Mouse (Mus musculus) lung, adult 2 months (tissue): Measurements from ENCODE around the gene Ccnk. TPM values are rescaled to one million over a fixed set of nuclear protein-coding genes. Genes with fewer than 3 reads are reported as not detected.
A peak's percentile ranks its signal among the peaks of the same experiment; 100 is the strongest.

Experiments
- DNase-seq: peaks from one replicate; pipeline ENCODE4 v3.0.0; 2022
- H3K4me1 ChIP-seq: fragments of 200-500 bp; 2 replicates; pipeline ENCODE4 v1.6.1; 2011; ENCODE audit warnings: low read length; ENCODE audit not compliant: control insufficient read depth, insufficient read depth
- H3K4me3 ChIP-seq: fragments of 200-500 bp; replicated peaks from 2 replicates; pipeline ENCODE3; 2011; ENCODE audit warnings: low read depth, mild to moderate bottlenecking, control low read depth, low read length; ENCODE audit errors: extremely low read depth
- CTCF ChIP-seq: fragments of 200-500 bp; IDR thresholded peaks from 2 replicates; pipeline ENCODE4 v1.5.1; 2011; ENCODE audit warnings: mild to moderate bottlenecking, low read length, control low read depth; ENCODE audit not compliant: insufficient read depth
- POLR2A ChIP-seq: fragments of 200-500 bp; IDR thresholded peaks from 2 replicates; pipeline ENCODE4 v1.6.1; 2011; ENCODE audit warnings: low read depth, mild to moderate bottlenecking, control low read depth, low read length, borderline replicate concordance; ENCODE audit errors: extremely low read depth
- WGBS: fragments of 180-500 bp; shearing (Covaris S2); methylation state at CpG from one replicate; pipeline ENCODE4 v1.1.7; 2018; 5-methylcytosine and 5-hydroxymethylcytosine counted together
- polyA plus RNA-seq: library from polyadenylated mRNA; depleted of rRNA; stranded (reverse); fragments of >200 nt; gene quantifications from 2 replicates; pipeline ENCODE4 v1.2.3, GENCODE M21; 2012

Ccnk gene
- polyA plus RNA-seq, 1 experiment: 15.8 TPM

- no peak overlapping the region for H3K4me3 ChIP-seq
- DNase-seq: no peak
- H3K4me1 ChIP-seq: peaks cover 31% of the 10 kb centered on the region
- TF ChIP-seq POLR2A: no peak
- 53% methylated on average over 21 of the region's 21 CpGs for WGBS
Measured at GRCm38 (mm10) chr12:108240953-108241588, 61.7 kb downstream of the Ccnk start.

DNA sequence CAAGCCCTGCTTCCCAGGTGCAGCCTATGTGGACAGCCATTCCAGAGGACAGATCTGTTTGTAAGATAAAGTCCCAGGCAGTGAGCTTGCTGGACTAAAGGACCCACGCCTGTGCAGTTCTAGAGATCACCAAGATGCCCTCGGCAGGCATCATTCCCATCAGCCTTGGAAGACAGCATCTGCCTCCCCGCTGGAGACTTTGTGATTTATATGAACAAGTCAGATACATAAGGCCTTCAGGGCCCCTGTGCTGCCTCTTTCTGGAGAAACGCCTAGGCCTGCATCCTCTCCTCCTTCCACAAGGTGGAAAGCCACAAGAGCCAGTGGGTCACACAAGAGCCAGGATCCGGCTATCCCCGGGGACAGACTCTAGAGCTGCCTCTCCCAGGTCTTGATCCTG, 62.2 kb downstream of the Ccnk start:
- TF ChIP-seq CTCF (no peak), POLR2A (no peak)
- Histone ChIP-seq H3K4me1 (peaks cover 27% of the 10 kb centered on the region), H3K4me3 (no peak overlapping the region)
- WGBS: 75% methylated on average over 6 of the region's 6 CpGs
- DNase-seq: no peak

DNA sequence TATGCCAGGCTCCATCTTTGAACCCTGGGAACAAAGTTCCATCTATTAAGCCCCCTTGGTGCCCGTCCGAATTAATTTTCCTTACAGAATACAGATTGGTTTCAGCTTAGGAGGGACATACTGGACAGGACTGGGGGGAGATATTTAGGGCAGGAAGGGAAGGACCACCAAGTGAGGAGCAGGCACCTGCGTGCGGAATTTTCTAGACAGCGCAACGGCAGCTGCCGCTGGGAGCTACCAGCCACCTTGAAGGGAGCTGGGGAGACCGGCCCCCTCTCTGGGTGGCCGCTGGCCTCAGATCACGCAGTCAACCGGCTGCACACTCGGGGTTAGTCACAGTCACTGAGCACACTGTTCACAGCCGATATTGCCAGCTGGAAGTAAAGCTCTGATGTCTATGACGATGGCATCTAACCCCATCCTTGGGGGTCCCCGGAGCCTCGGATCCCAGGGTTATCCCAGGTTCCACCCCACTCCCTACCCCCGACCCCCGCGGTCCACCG, 62.9 kb downstream of the Ccnk start:
- no peak overlapping the region for H3K4me3 ChIP-seq
- TF ChIP-seq POLR2A (no peak), CTCF (no peak)
- DNase-seq: no peak
- H3K4me1 ChIP-seq: peaks cover 21% of the 10 kb centered on the region
- WGBS: 93% methylated on average over 20 of the region's 20 CpGs

DNA sequence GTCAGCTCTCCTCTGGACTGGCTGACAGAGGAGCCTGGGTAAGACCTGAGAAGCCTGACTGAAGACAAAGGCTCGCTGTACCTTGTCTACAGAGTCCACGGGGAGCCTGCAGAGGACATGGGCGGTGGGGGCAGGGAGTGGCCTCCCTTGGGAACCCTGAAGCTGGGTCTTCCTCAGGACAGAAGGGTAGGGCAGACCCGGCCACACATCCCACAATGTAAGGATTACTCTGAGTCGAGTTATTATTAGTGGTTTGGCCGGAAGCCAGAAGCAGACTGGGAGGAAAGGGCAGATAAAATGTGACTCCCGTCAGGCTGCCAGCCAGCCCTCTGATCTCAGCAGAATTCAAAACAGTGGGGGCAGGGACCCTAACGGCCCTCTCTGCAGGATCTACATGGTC, 65.4 kb downstream of the Ccnk start:
- TF ChIP-seq CTCF (no peak), POLR2A (no peak)
- WGBS: 2% methylated on average over 8 of the region's 8 CpGs
- peaks cover 25% of the 10 kb centered on the region for H3K4me1 ChIP-seq
- DNase-seq: peak; percentile 51
- H3K4me3 ChIP-seq: no peak overlapping the region

- no peak for TF ChIP-seq POLR2A
- Histone ChIP-seq H3K4me3 (no peak overlapping the region), H3K4me1 (peaks cover 28% of the 10 kb centered on the region)
- DNase-seq: no peak
- WGBS: 64% methylated on average over 9 of the region's 9 CpGs
Measured at GRCm38 (mm10) chr12:108245579-108245978, 66.2 kb downstream of the Ccnk start.

GRCm38 (mm10) chr12:108246759-108247500, 67.6 kb downstream of the Ccnk start:
- WGBS: 55% methylated on average over 10 of the region's 10 CpGs
- Histone ChIP-seq H3K4me3 (no peak overlapping the region), H3K4me1 (peaks cover 28% of the 10 kb centered on the region)
- no peak for DNase-seq
- TF ChIP-seq POLR2A: no peak
- TF ChIP-seq CTCF: no peak

- peaks cover 28% of the 10 kb centered on the region for H3K4me1 ChIP-seq
- TF ChIP-seq CTCF (no peak), POLR2A (no peak)
- no peak overlapping the region for H3K4me3 ChIP-seq
- no peak for DNase-seq
- 80% methylated on average over 8 of the region's 8 CpGs for WGBS
Measured at GRCm38 (mm10) chr12:108249019-108249418, 69.6 kb downstream of the Ccnk start.

- DNase-seq: peak; percentile 73
- peaks cover 25% of the 10 kb centered on the region for H3K4me1 ChIP-seq
- peak overlapping the region; percentile 3 for H3K4me3 ChIP-seq
- 18% methylated on average over 10 of the region's 10 CpGs for WGBS
- TF ChIP-seq POLR2A (peak; percentile 27; the same call in 1 of the 2 replicates), CTCF (no peak)
Measured at GRCm38 (mm10) chr12:108249522-108249921, 70.1 kb downstream of the Ccnk start.

GRCm38 (mm10) chr12:108251034-108251792, 71.8 kb downstream of the Ccnk start:
- no peak overlapping the region for H3K4me3 ChIP-seq
- peaks cover 17% of the 10 kb centered on the region for H3K4me1 ChIP-seq

More at GRCm38 (mm10) chr12:108251034-108251792, 71.8 kb downstream of the Ccnk start:
- no peak for TF ChIP-seq CTCF
- TF ChIP-seq POLR2A: no peak
- WGBS: 86% methylated on average over 31 of the region's 31 CpGs
- no peak for DNase-seq
